Mouse (Mus musculus): ENCODE measurements at regions not wholly inside any gene's neighbourhood (a gene's known extent, or its start where the extent isn't known, plus 50 kb on each side); places are given as distances from the start of the nearest gene placed in this dataset.

DNA sequence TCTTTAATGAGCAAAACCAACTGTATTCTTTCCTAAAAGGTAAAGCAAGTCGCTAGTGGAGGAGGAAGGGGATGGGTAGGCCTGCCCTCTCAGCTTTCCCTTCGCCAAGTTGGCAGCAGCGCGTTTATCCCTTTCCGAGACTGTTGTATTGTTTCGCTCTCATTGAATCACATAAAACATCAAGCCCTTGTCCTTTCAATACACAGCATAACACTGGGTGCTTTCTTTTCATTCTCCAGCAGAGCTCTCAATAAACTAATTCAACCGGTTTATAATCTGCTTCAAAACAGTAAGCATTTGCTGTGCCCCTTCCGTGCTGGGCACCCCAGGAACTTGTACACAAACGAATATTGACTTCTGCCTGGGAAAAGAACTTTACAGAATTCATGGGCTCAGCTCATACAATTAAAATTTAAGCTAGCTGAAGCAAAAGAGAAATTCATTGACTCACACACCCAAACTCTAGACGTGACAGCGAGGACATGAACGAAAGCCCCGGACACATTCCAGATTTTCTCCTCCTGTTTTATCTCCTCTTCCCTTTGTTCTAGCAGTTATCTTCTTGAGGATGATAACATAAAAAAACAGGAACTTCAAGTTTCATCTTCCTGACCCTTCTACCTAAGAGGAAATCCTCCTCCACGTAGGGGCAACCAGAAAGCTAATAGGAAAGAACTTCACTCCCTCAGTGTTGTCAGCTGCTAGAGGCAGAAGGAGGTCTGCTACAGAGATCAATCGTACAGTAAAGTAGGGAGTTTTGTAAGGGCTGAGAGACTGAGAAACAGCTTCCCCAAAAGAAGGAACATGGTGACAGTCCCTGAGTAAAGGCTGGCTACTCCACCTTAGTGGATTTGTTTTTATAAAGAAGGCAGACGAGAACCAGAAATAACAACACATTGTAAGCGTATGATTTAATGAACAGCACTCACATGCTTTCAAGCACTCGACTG, 177.9 kb downstream of the Kdr start:
- Histone ChIP-seq H3K27me3 (replicated peaks; ENCODE audit: control insufficient read depth, insufficient read depth, low read length) (no peaks in the 10 kb centered on the region), H3K27ac (ENCODE audit: low read depth, low read length) (no peak overlapping the region), H3K4me3 (ENCODE audit: low read depth, low read length) (no peak overlapping the region), H3K9ac (ENCODE audit: low read depth, low read length) (no peak overlapping the region), H3K36me3 (ENCODE audit: control insufficient read depth, insufficient read depth, low read length) (no peaks in the 10 kb centered on the region), H3K4me2 (no peak overlapping the region), H3K4me1 (replicated peaks; ENCODE audit: control insufficient read depth, insufficient read depth, low read length) (no peaks in the 10 kb centered on the region), H3K9me3 (ENCODE audit: control insufficient read depth, low read length) (no peaks in the 10 kb centered on the region)
- ATAC-seq (replicated peaks; ENCODE audit: low FRiP score) (no peak), DNase-seq (ENCODE audit: low spot score) (peak; percentile 26)
- 56% methylated on average over 18 of the region's 18 CpGs for WGBS

DNA sequence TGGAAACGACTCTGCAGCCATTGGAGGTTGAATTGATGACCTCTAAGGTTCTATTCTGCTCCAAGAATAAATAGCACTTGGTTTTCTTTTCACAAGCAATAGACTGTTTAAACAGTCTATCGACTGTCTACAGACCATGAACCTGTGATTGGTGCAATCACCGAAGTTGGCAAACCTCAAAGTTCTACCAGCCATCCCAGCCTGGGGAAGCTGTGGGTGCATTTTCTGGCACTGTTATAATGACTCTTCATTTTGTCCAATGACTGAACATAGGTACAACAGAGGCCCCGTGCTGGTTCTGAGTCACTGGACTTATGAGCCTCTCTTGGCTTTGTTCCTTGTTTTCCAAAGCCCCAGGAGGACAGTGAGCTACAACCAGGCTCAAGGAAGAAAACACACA, 178.6 kb downstream of the Kdr start:
- ATAC-seq (replicated peaks; ENCODE audit: low FRiP score) (no peak), DNase-seq (ENCODE audit: low spot score) (peak; percentile 15)
- Histone ChIP-seq H3K9ac (ENCODE audit: low read depth, low read length) (no peak overlapping the region), H3K36me3 (ENCODE audit: control insufficient read depth, insufficient read depth, low read length) (no peaks in the 10 kb centered on the region), H3K27me3 (replicated peaks; ENCODE audit: control insufficient read depth, insufficient read depth, low read length) (no peaks in the 10 kb centered on the region), H3K27ac (ENCODE audit: low read depth, low read length) (no peak overlapping the region), H3K4me2 (no peak overlapping the region), H3K4me3 (ENCODE audit: low read depth, low read length) (no peak overlapping the region), H3K4me1 (replicated peaks; ENCODE audit: control insufficient read depth, insufficient read depth, low read length) (no peaks in the 10 kb centered on the region), H3K9me3 (ENCODE audit: control insufficient read depth, low read length) (no peaks in the 10 kb centered on the region)
- WGBS = 67% methylated on average over 4 of the region's 4 CpGs

DNA sequence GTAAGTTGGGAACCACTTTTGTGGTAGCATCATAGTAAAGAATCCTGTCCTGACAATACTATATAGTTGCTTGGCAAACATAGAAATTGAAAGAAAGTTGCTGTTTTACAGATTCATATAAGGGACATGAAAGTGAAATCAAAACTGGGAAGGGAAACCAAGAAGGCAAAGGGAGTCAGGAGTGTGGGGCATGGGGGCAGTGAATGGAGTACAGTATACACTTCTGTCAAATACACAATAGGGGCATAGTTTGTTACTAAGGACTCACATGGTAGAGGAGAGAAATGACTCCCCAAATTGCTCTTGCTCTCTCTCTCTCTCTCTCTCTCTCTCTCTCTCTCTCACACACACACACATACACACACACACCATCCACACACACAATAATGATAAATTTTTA, 185.1 kb downstream of the Kdr start:
- DNase-seq (ENCODE audit: low spot score) (no peak), ATAC-seq (replicated peaks; ENCODE audit: low FRiP score) (no peak)
- no peaks in the 10 kb centered on the region for H3K27me3 ChIP-seq (replicated peaks; ENCODE audit: control insufficient read depth, insufficient read depth, low read length)
- no peak overlapping the region for H3K9ac ChIP-seq (ENCODE audit: low read depth, low read length)
- H3K36me3 ChIP-seq (ENCODE audit: control insufficient read depth, insufficient read depth, low read length) = no peaks in the 10 kb centered on the region
- no peaks in the 10 kb centered on the region; the same call in 1 of the 2 replicates for H3K4me1 ChIP-seq (replicated peaks; ENCODE audit: control insufficient read depth, insufficient read depth, low read length)
- H3K4me3 ChIP-seq (ENCODE audit: low read depth, low read length) = no peak overlapping the region
- H3K9me3 ChIP-seq (ENCODE audit: control insufficient read depth, low read length) = no peaks in the 10 kb centered on the region
- no peak overlapping the region for H3K27ac ChIP-seq (ENCODE audit: low read depth, low read length)
- no peak overlapping the region for H3K4me2 ChIP-seq

DNA sequence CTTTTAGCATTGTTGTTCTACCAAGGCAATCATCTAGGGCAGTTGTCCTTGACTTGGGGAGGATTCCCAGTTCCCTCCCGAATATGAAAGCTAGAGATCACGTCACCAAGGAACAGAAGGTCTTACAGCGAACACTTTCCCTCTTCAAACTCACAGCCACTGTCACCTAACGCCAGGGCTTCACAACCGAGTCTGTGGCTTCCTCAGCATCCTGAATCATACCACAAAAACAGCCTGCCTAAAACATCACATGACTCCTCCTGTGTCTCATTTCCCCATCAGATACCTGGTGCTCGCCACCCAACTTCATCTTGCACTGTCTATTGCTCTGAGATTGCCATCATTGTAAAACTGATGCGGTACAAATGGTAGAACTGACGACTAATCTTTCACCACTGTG, 186.5 kb downstream of the Kdr start:
- no peak overlapping the region for H3K9ac ChIP-seq (ENCODE audit: low read depth, low read length)

DNA sequence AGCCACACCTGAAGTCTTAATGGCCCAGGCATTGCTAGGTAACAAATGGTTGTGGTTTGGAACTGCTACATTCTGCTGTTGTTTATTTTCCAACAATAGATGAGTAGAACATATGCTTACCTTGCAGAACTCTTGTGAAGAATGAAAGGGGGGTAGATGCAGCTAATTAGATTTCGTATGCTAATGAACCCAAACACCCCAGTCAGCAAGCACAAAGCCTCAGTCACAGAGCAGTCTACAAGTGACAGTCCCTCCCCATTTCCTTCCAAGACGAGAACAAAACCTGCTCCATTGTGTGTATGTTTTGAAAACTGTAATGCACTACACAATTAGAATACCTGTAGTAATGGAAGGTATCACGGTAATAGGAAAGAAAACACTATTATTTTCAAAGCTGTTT, 190.2 kb downstream of the Kdr start:
- Histone ChIP-seq H3K9me3 (ENCODE audit: control insufficient read depth, low read length) (no peaks in the 10 kb centered on the region), H3K27ac (ENCODE audit: low read depth, low read length) (no peak overlapping the region), H3K4me1 (replicated peaks; ENCODE audit: control insufficient read depth, insufficient read depth, low read length) (no peaks in the 10 kb centered on the region; the same call in 1 of the 2 replicates), H3K36me3 (ENCODE audit: control insufficient read depth, insufficient read depth, low read length) (no peaks in the 10 kb centered on the region), H3K4me3 (ENCODE audit: low read depth, low read length) (no peak overlapping the region), H3K9ac (ENCODE audit: low read depth, low read length) (no peak overlapping the region), H3K27me3 (replicated peaks; ENCODE audit: control insufficient read depth, insufficient read depth, low read length) (no peaks in the 10 kb centered on the region), H3K4me2 (no peak overlapping the region)
- DNase-seq (ENCODE audit: low spot score) (no peak), ATAC-seq (replicated peaks; ENCODE audit: low FRiP score) (no peak)
- 66% methylated on average over 3 of the region's 3 CpGs for WGBS

More for the DNA sequence above, 186.5 kb downstream of the Kdr start:
- ATAC-seq (replicated peaks; ENCODE audit: low FRiP score) (no peak), DNase-seq (ENCODE audit: low spot score) (no peak)
- Histone ChIP-seq H3K27me3 (replicated peaks; ENCODE audit: control insufficient read depth, insufficient read depth, low read length) (no peaks in the 10 kb centered on the region), H3K4me3 (ENCODE audit: low read depth, low read length) (no peak overlapping the region), H3K4me1 (replicated peaks; ENCODE audit: control insufficient read depth, insufficient read depth, low read length) (no peaks in the 10 kb centered on the region; the same call in 1 of the 2 replicates), H3K9me3 (ENCODE audit: control insufficient read depth, low read length) (no peaks in the 10 kb centered on the region), H3K4me2 (no peak overlapping the region), H3K36me3 (ENCODE audit: control insufficient read depth, insufficient read depth, low read length) (no peaks in the 10 kb centered on the region), H3K27ac (ENCODE audit: low read depth, low read length) (no peak overlapping the region)
- 47% methylated on average over 8 of the region's 8 CpGs for WGBS

DNA sequence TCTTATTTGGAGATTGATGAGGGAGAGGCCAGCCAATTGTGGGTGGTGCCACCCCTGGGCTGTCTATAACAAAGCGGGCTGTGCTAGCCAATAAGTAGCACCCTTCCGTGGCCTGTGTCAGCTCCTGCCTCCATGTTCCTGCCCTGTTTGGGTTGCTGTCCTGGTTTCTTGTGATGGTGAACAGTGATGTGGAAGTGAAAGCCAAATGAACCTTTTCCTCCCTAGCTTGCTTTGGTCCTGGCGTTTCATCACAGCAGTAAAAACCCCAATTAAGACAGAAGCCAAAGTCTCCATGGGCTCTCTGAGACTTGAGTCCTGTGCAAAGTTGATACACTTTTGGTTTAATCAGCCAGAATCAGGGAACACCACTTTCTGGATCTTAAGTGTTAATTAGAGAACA, 192.1 kb downstream of the Kdr start:
- Histone ChIP-seq H3K4me3 (ENCODE audit: low read depth, low read length) (no peak overlapping the region), H3K9ac (ENCODE audit: low read depth, low read length) (no peak overlapping the region), H3K9me3 (ENCODE audit: control insufficient read depth, low read length) (no peaks in the 10 kb centered on the region), H3K4me2 (no peak overlapping the region), H3K4me1 (replicated peaks; ENCODE audit: control insufficient read depth, insufficient read depth, low read length) (no peaks in the 10 kb centered on the region), H3K27ac (ENCODE audit: low read depth, low read length) (no peak overlapping the region), H3K27me3 (replicated peaks; ENCODE audit: control insufficient read depth, insufficient read depth, low read length) (no peaks in the 10 kb centered on the region), H3K36me3 (ENCODE audit: control insufficient read depth, insufficient read depth, low read length) (no peaks in the 10 kb centered on the region)
- 90% methylated on average over 3 of the region's 3 CpGs for WGBS
- ATAC-seq (replicated peaks; ENCODE audit: low FRiP score) (no peak), DNase-seq (ENCODE audit: low spot score) (peak; percentile 11)

DNA sequence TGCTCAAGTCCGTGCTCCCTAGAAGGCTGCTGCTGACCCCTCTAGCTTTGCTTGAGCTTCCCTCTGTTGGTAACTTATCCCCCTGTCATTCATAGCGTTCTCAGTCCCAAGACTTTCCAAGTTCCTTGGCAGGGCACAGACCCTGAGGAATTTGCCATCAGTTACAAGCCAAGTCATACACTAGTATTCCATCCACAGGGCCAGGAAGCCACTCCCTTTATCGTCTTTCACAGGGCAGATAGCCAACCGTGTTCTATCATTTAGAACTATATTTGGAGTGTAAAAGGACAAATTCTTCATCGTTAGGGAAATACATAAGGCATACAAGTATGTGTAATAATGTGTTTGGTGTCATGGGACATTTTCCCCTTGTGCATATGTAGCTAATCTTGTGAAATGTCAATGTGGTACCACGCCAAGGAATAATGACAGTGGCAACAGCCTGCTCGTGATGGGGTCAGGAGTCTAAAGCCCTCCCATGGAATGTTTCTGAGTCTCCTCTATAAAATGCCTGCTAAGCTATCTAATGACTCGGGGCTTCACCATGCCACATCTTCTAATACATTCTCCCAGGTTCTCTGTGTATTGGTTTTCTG, 193.2 kb downstream of the Kdr start:
- no peak overlapping the region for H3K4me2 ChIP-seq

DNA sequence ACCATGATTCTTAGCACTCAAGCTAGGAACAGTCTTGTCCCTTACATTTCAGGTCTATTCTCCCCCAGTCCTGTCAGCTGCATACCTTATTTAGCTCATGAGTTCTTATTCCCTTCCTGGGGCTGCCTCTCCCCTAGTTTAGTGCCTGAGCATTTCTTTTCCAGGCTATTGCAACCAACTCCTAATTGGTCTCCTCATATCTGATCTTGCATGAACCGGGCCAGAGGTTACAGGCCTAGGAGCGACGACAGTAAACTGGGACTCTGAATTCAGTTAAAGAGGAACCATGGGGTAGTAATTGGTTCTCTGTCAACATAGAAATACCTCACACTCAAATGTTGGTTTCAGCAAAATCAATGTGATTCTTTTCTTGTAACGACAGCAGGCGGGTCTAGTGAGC, 195.9 kb downstream of the Kit start:
- Histone ChIP-seq H3K27ac (ENCODE audit: low read depth, low read length) (no peak overlapping the region), H3K4me1 (replicated peaks; ENCODE audit: control insufficient read depth, insufficient read depth, low read length) (peaks cover 8% of the 10 kb centered on the region; the same call in 1 of the 2 replicates), H3K4me2 (no peak overlapping the region), H3K9ac (ENCODE audit: low read depth, low read length) (no peak overlapping the region), H3K4me3 (ENCODE audit: low read depth, low read length) (no peak overlapping the region), H3K27me3 (replicated peaks; ENCODE audit: control insufficient read depth, insufficient read depth, low read length) (no peaks in the 10 kb centered on the region), H3K36me3 (ENCODE audit: control insufficient read depth, insufficient read depth, low read length) (no peaks in the 10 kb centered on the region), H3K9me3 (ENCODE audit: control insufficient read depth, low read length) (no peaks in the 10 kb centered on the region)
- 71% methylated on average over 5 of the region's 5 CpGs for WGBS
- no peak for DNase-seq (ENCODE audit: low spot score)
- ATAC-seq (replicated peaks; ENCODE audit: low FRiP score) = no peak

More for the DNA sequence above, 193.2 kb downstream of the Kdr start:
- ATAC-seq (replicated peaks; ENCODE audit: low FRiP score) (no peak), DNase-seq (ENCODE audit: low spot score) (peak; percentile 15)
- H3K9ac ChIP-seq (ENCODE audit: low read depth, low read length) = no peak overlapping the region
- no peaks in the 10 kb centered on the region for H3K27me3 ChIP-seq (replicated peaks; ENCODE audit: control insufficient read depth, insufficient read depth, low read length)
- no peak overlapping the region for H3K27ac ChIP-seq (ENCODE audit: low read depth, low read length)
- no peaks in the 10 kb centered on the region for H3K36me3 ChIP-seq (ENCODE audit: control insufficient read depth, insufficient read depth, low read length)
- H3K9me3 ChIP-seq (ENCODE audit: control insufficient read depth, low read length) = no peaks in the 10 kb centered on the region
- no peak overlapping the region for H3K4me3 ChIP-seq (ENCODE audit: low read depth, low read length)
- H3K4me1 ChIP-seq (replicated peaks; ENCODE audit: control insufficient read depth, insufficient read depth, low read length) = no peaks in the 10 kb centered on the region
- WGBS = 80% methylated on average over 8 of the region's 8 CpGs

DNA sequence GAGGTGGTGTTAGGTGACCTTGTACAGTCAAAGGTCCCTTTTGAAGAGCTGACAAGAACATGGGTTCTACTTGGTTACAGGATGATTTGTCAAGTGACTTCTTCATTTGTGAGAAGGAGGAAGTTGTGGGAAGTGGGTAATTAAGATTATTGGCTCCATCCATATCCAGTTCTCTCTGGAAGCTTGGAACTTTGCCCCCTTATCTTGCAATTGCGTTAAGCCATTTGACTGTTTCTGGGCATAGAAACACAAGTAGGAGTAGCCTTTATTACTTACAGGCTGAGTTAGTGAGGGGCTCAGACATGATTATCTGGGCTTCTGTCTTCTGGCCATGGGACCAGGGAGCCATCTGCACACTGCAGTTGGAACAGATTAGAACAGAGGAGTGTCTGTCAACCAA, 192.5 kb downstream of the Kit start:
- ATAC-seq (replicated peaks; ENCODE audit: low FRiP score) (no peak), DNase-seq (ENCODE audit: low spot score) (no peak)

More for the DNA sequence above, 192.5 kb downstream of the Kit start:
- WGBS = 27% methylated on average over 1 of the region's 1 CpGs
- H3K4me1 ChIP-seq (replicated peaks; ENCODE audit: control insufficient read depth, insufficient read depth, low read length) = peaks cover 16% of the 10 kb centered on the region
- H3K9ac ChIP-seq (ENCODE audit: low read depth, low read length) = no peak overlapping the region
- H3K4me2 ChIP-seq = no peak overlapping the region
- H3K9me3 ChIP-seq (ENCODE audit: control insufficient read depth, low read length) = no peaks in the 10 kb centered on the region
- no peak overlapping the region for H3K27ac ChIP-seq (ENCODE audit: low read depth, low read length)
- H3K4me3 ChIP-seq (ENCODE audit: low read depth, low read length) = no peak overlapping the region
- H3K27me3 ChIP-seq (replicated peaks; ENCODE audit: control insufficient read depth, insufficient read depth, low read length) = no peaks in the 10 kb centered on the region
- no peaks in the 10 kb centered on the region for H3K36me3 ChIP-seq (ENCODE audit: control insufficient read depth, insufficient read depth, low read length)
